Mouse (Mus musculus) bone marrow macrophage, adult 2 months (primary cell): ENCODE measurements around the gene 1700001O22Rik. TPM values are rescaled to one million over a fixed set of nuclear protein-coding genes. Genes with fewer than 3 reads are reported as not detected.

ENCODE experiments used
- H3K27ac ChIP-seq: 2 replicates; pipeline ENCODE4 v1.5.1; 2012; ENCODE audit warnings: low read depth, low read length; ENCODE audit not compliant: insufficient read depth
- H3K4me1 ChIP-seq: 2 replicates; pipeline ENCODE4 v1.6.1; 2012; ENCODE audit warnings: low read length; ENCODE audit not compliant: control insufficient read depth, insufficient read depth
- H3K4me3 ChIP-seq: 2 replicates; pipeline ENCODE4 v1.5.1; 2012; ENCODE audit warnings: mild to moderate bottlenecking, low read length, moderate library complexity; ENCODE audit not compliant: insufficient read depth
- CTCF ChIP-seq: IDR thresholded peaks from 2 replicates; pipeline ENCODE4 v1.5.1; 2012; ENCODE audit warnings: low read depth, mild to moderate bottlenecking, low read length, moderate library complexity
- POLR2A ChIP-seq: IDR thresholded peaks from 2 replicates; pipeline ENCODE4 v1.6.1; 2012; ENCODE audit warnings: mild to moderate bottlenecking, low read depth, low read length, borderline replicate concordance
- polyA plus RNA-seq: library from polyadenylated mRNA; stranded (reverse); fragments of >200 nt; gene quantifications from 2 replicates; pipeline ENCODE4 v1.2.4, GENCODE M21; 2012; ENCODE audit not compliant: missing spikeins, insufficient read depth, insufficient read length

1700001O22Rik gene
- polyA plus RNA-seq, 1 experiment: not detected

- TF ChIP-seq CTCF: no peak
- no peak for TF ChIP-seq POLR2A
- no peak overlapping the region for H3K4me3 ChIP-seq
- H3K4me1 ChIP-seq: 0 out of 2 replicates have a peak, but pooled peaks cover 2% of the 10 kb centered on the region
- H3K27ac ChIP-seq: no peak overlapping the region
Observed at GRCm38 (mm10) chr2:30754831-30755230, 48.6 kb downstream of the 1700001O22Rik start.

GRCm38 (mm10) chr2:30753219-30753618, 50.2 kb downstream of the 1700001O22Rik start:
- Histone ChIP-seq H3K27ac (no peak overlapping the region), H3K4me3 (no peak overlapping the region), H3K4me1 (0 out of 2 replicates have a peak, but pooled peaks cover 2% of the 10 kb centered on the region)
- no peak for TF ChIP-seq CTCF
- no peak for TF ChIP-seq POLR2A

GRCm38 (mm10) chr2:30752471-30752870, 51.0 kb downstream of the 1700001O22Rik start:
- no peak for TF ChIP-seq POLR2A
- TF ChIP-seq CTCF: no peak
- Histone ChIP-seq H3K27ac (no peak overlapping the region), H3K4me3 (no peak overlapping the region), H3K4me1 (0 out of 2 replicates have a peak, but pooled peaks cover 2% of the 10 kb centered on the region)

GRCm38 (mm10) chr2:30750025-30750424, 53.4 kb downstream of the 1700001O22Rik start:
- no peak for TF ChIP-seq CTCF
- TF ChIP-seq POLR2A: no peak
- Histone ChIP-seq H3K4me1 (0 out of 2 replicates have a peak, but pooled peaks cover 2% of the 10 kb centered on the region), H3K4me3 (no peak overlapping the region), H3K27ac (no peak overlapping the region)

- H3K4me3 ChIP-seq: no peak overlapping the region
- H3K4me1 ChIP-seq: peaks cover 9% of the 10 kb centered on the region
- no peak overlapping the region for H3K27ac ChIP-seq
- TF ChIP-seq CTCF: no peak
- TF ChIP-seq POLR2A: no peak
Observed at GRCm38 (mm10) chr2:30747602-30748162, 55.8 kb downstream of the 1700001O22Rik start.

Other genes starting within 250 kb of the 1700001O22Rik start
- gene Cstad, start 208.6 kb downstream of the 1700001O22Rik start, polyA plus RNA-seq: 0.87 and 2.8 TPM in 2 replicates
- gene Ntmt1, start 4.2 kb upstream of the 1700001O22Rik start, polyA plus RNA-seq: 7.4 and 9.3 TPM in 2 replicates
- gene Asb6, start 26.7 kb upstream of the 1700001O22Rik start, polyA plus RNA-seq: 19.2 and 19.6 TPM in 2 replicates
- 0.63 TPM in 1 of 2 replicates, not detected in the other for gene Prrx2, start 31.3 kb upstream of the 1700001O22Rik start, polyA plus RNA-seq
- gene Ptges, start 126.2 kb upstream of the 1700001O22Rik start, polyA plus RNA-seq: 0.80 and 2.7 TPM in 2 replicates
- 26.9 and 28.3 TPM in 2 replicates for gene Tor1b, start 149.3 kb upstream of the 1700001O22Rik start, polyA plus RNA-seq
- 45.2 and 53.7 TPM in 2 replicates for gene Tor1a, start 164.3 kb upstream of the 1700001O22Rik start, polyA plus RNA-seq
- gene BC005624, start 178.5 kb upstream of the 1700001O22Rik start, polyA plus RNA-seq: 90.8 and 96.9 TPM in 2 replicates
- 7.1 and 9.7 TPM in 2 replicates for gene Usp20, start 178.6 kb upstream of the 1700001O22Rik start, polyA plus RNA-seq